Mouse (Mus musculus) embryo, embryonic 10 days (tissue): ENCODE data around the gene Rpl5.

ENCODE experiments used
- DNase-seq: peaks from one replicate; pipeline ENCODE4 v3.0.0-alpha.2; 2015; ENCODE audit warnings: low spot score

Gene Rpl5

DNA sequence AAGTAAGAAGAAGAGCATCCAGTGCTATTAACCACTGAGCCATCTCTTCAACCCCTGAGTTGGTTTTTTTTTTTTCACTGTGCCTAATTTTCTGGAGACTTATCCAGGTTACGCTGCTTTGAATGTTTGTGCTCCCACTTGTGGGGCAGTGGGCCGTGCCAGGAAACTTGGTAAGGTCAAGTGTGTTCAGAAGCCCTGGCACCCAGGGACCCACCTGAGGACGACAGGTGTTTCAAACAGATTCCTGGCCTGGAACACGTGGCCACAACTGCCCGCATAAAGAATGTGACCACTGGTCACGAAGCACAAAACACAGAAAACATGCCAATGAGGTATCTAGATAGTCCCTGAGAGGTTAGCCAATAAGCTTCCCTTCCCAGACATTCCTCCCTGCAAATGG lies 43.2 kb downstream of the Rpl5 start:
- no peak for DNase-seq

DNA sequence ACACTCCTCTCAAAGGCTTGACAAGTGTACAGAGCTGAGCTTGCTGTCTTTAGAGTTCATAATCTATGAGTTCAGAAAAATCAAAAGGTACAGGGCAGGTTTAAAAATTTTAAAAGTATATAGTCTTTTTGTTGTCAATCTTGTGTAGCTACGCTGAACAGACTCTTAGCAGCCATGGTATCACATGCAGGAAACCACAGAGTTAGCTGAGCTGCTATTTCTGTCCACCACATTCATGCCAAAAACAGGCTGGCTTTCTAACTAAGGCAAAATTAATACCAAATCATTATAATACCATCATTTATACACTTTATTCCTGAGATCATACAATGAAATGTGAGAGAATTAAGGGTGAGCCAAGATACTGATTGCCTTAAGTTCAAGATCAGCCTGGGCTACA lies 46.2 kb downstream of the Rpl5 start:
- DNase-seq = no peak

DNA sequence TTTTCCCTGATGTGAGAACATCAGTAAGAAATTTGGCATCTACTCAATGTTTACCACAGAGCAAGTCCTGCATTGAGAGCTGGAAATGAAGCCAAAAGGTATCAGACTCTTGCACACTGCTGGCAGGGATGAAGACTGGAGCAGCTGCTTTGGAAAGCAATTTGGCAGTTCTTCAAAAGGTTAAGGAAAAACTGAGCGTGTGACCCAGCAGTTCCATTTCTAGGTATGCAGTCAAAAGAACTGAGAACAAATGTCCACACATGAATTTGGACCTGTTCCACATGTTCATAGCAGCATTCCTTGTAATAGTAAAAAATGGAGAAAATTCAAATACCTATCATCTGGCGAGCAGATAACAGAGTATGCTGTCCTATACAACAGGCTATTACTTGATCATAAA lies 47.2 kb downstream of the Rpl5 start:
- no peak for DNase-seq

DNA sequence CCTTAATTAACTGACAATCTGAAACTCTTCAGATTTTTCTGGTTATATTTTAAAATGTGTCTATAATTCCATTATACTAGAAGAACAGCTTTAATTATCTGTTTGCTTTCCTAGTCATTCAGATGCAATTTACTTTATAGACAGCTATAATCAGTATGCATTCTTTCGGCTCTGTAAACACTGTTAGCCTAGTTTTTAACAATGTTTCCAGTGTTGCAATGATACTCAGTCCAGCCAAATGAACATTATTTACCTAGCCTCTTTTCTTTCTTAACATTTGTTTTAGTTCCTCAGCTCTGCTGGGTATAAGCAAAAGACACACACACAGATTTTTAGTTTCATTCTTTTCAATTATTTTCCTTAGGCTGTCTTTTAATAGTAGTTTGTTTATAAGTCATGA lies 48.6 kb downstream of the Rpl5 start:
- no peak for DNase-seq

DNA sequence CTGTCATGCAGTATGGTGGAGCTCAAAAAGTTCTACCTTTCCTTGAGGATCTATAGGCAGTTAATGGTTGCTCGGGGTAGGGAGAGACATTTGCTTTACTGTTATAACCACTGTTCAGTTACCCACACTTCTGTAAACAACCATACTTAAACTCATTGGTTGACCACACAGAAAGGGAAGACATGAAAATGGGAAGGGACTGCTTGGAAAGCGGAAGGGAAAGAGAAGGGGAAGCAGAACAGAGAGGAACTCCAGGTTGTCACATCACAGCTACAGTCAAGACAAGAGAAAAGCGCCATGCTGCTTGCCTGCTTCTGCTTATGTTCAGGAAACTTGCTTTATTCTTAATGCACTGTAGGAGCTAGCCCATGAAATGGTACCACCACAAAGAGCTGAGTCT lies 49.3 kb downstream of the Rpl5 start:
- DNase-seq = no peak

- no peak for DNase-seq
Observed at GRCm38 (mm10) chr5:107950643-107951042, 50.3 kb downstream of the Rpl5 start.
